Mouse (Mus musculus): ENCODE data around the gene Atp6v0e2. TPM values are rescaled to one million over a fixed set of nuclear protein-coding genes. Genes with fewer than 3 reads are reported as not detected.
"Not testable (repeated sequence)": the region's sequence is repeated elsewhere in the genome, so short reads cannot be mapped to it uniquely, and the experiment has no call there.

Atp6v0e2 gene
- polyA plus RNA-seq, 1 experiment from 2014 or later, result 25.7 TPM

- Histone ChIP-seq H3K9ac (no peak overlapping the region), H3K9me3 (replicated peaks) (no peaks in the 10 kb centered on the region), H3K36me3 (peaks cover 54% of the 10 kb centered on the region), H3K27me3 (no peaks in the 10 kb centered on the region), H3K27ac (replicated peaks) (no peak overlapping the region), H3K4me3 (replicated peaks) (no peak overlapping the region), H3K4me2 (replicated peaks) (no peak overlapping the region), H3K4me1 (peaks cover 7% of the 10 kb centered on the region; the same call in 1 of the 2 replicates)
- no peak for ATAC-seq (ENCODE audit: insufficient number of reproducible peaks, low FRiP score, low TSS enrichment, low read depth)
- WGBS, result 83% methylated on average over 7 of the region's 7 CpGs
Observed at GRCm38 (mm10) chr6:48511861-48512260, 25.6 kb upstream of the Atp6v0e2 start.

- not testable (repeated sequence) for H3K9me3 ChIP-seq (replicated peaks); ATAC-seq (ENCODE audit: insufficient number of reproducible peaks, low FRiP score, low TSS enrichment, low read depth); H3K4me3 ChIP-seq (replicated peaks); H3K9ac ChIP-seq; H3K4me1 ChIP-seq; H3K27me3 ChIP-seq; H3K4me2 ChIP-seq (replicated peaks); H3K27ac ChIP-seq (replicated peaks)
- peaks cover 33% of the 10 kb centered on the region for H3K36me3 ChIP-seq
- 97% methylated on average over 16 of the region's 16 CpGs for WGBS
Observed at GRCm38 (mm10) chr6:48524882-48525281, 12.5 kb upstream of the Atp6v0e2 start.

GRCm38 (mm10) chr6:48527901-48528300, 9.5 kb upstream of the Atp6v0e2 start:
- Histone ChIP-seq H3K9ac (no peak overlapping the region), H3K9me3 (replicated peaks) (no peaks in the 10 kb centered on the region), H3K27me3 (no peaks in the 10 kb centered on the region), H3K27ac (replicated peaks) (no peak overlapping the region), H3K4me2 (replicated peaks) (no peak overlapping the region), H3K4me3 (replicated peaks) (no peak overlapping the region), H3K36me3 (peaks cover 44% of the 10 kb centered on the region), H3K4me1 (no peaks in the 10 kb centered on the region)
- no peak for ATAC-seq (ENCODE audit: insufficient number of reproducible peaks, low FRiP score, low TSS enrichment, low read depth)
- 85% methylated on average over 9 of the region's 9 CpGs for WGBS

GRCm38 (mm10) chr6:48529261-48529660, 8.2 kb upstream of the Atp6v0e2 start:
- 72% methylated on average over 14 of the region's 14 CpGs for WGBS
- Histone ChIP-seq H3K4me2 (replicated peaks) (no peak overlapping the region), H3K36me3 (peaks cover 44% of the 10 kb centered on the region)

GRCm38 (mm10) chr6:48529871-48530440, 7.5 kb upstream of the Atp6v0e2 start:
- Histone ChIP-seq H3K27ac (replicated peaks) (no peak overlapping the region), H3K36me3 (peaks cover 44% of the 10 kb centered on the region), H3K9me3 (replicated peaks) (no peaks in the 10 kb centered on the region), H3K4me2 (replicated peaks) (no peak overlapping the region), H3K9ac (no peak overlapping the region), H3K4me1 (no peaks in the 10 kb centered on the region), H3K27me3 (no peaks in the 10 kb centered on the region), H3K4me3 (replicated peaks) (no peak overlapping the region)
- WGBS, result 83% methylated on average over 16 of the region's 16 CpGs
- no peak for ATAC-seq (ENCODE audit: insufficient number of reproducible peaks, low FRiP score, low TSS enrichment, low read depth)

More at GRCm38 (mm10) chr6:48529261-48529660, 8.2 kb upstream of the Atp6v0e2 start:
- Histone ChIP-seq H3K27me3 (no peaks in the 10 kb centered on the region), H3K9me3 (replicated peaks) (no peaks in the 10 kb centered on the region), H3K4me1 (no peaks in the 10 kb centered on the region), H3K4me3 (replicated peaks) (no peak overlapping the region), H3K9ac (no peak overlapping the region), H3K27ac (replicated peaks) (no peak overlapping the region)
- ATAC-seq (ENCODE audit: insufficient number of reproducible peaks, low FRiP score, low TSS enrichment, low read depth), result no peak

- Histone ChIP-seq H3K4me3 (replicated peaks) (no peak overlapping the region), H3K9me3 (replicated peaks) (no peaks in the 10 kb centered on the region), H3K4me1 (no peaks in the 10 kb centered on the region), H3K27ac (replicated peaks) (no peak overlapping the region), H3K9ac (no peak overlapping the region), H3K36me3 (peaks cover 41% of the 10 kb centered on the region), H3K27me3 (no peaks in the 10 kb centered on the region), H3K4me2 (replicated peaks) (no peak overlapping the region)
- no peak for ATAC-seq (ENCODE audit: insufficient number of reproducible peaks, low FRiP score, low TSS enrichment, low read depth)
- 57% methylated on average over 2 of the region's 2 CpGs for WGBS
Observed at GRCm38 (mm10) chr6:48530862-48531261, 6.6 kb upstream of the Atp6v0e2 start.

GRCm38 (mm10) chr6:48533475-48533874, 3.9 kb upstream of the Atp6v0e2 start:
- peaks cover 17% of the 10 kb centered on the region for H3K4me1 ChIP-seq
- H3K4me2 ChIP-seq (replicated peaks), result no peak overlapping the region
- no peak overlapping the region for H3K4me3 ChIP-seq (replicated peaks)
- no peak overlapping the region for H3K9ac ChIP-seq
- WGBS, result 80% methylated on average over 2 of the region's 2 CpGs
- no peaks in the 10 kb centered on the region for H3K9me3 ChIP-seq (replicated peaks)
- H3K27ac ChIP-seq (replicated peaks), result no peak overlapping the region
- H3K36me3 ChIP-seq, result peaks cover 29% of the 10 kb centered on the region
- H3K27me3 ChIP-seq, result no peaks in the 10 kb centered on the region
- no peak for ATAC-seq (ENCODE audit: insufficient number of reproducible peaks, low FRiP score, low TSS enrichment, low read depth)

GRCm38 (mm10) chr6:48534913-48535312, 2.5 kb upstream of the Atp6v0e2 start:
- H3K9ac ChIP-seq, result no peak overlapping the region
- no peak overlapping the region for H3K27ac ChIP-seq (replicated peaks)
- 83% methylated on average over 8 of the region's 8 CpGs for WGBS
- H3K36me3 ChIP-seq, result peaks cover 17% of the 10 kb centered on the region; the same call in 1 of the 2 replicates
- no peaks in the 10 kb centered on the region for H3K27me3 ChIP-seq
- H3K4me3 ChIP-seq (replicated peaks), result no peak overlapping the region
- peaks cover 17% of the 10 kb centered on the region for H3K4me1 ChIP-seq
- ATAC-seq (ENCODE audit: insufficient number of reproducible peaks, low FRiP score, low TSS enrichment, low read depth), result no peak
- H3K9me3 ChIP-seq (replicated peaks), result no peaks in the 10 kb centered on the region
- H3K4me2 ChIP-seq (replicated peaks), result no peak overlapping the region

GRCm38 (mm10) chr6:48536091-48536490, 1.3 kb upstream of the Atp6v0e2 start:
- Histone ChIP-seq H3K27me3 (no peaks in the 10 kb centered on the region), H3K27ac (replicated peaks) (no peak overlapping the region), H3K9ac (no peak overlapping the region), H3K4me3 (replicated peaks) (no peak overlapping the region), H3K4me2 (replicated peaks) (no peak overlapping the region), H3K4me1 (peaks cover 19% of the 10 kb centered on the region), H3K9me3 (replicated peaks) (no peaks in the 10 kb centered on the region), H3K36me3 (0 out of 2 replicates have a peak, but pooled peaks cover 17% of the 10 kb centered on the region)
- 67% methylated on average over 4 of the region's 4 CpGs for WGBS
- no peak for ATAC-seq (ENCODE audit: insufficient number of reproducible peaks, low FRiP score, low TSS enrichment, low read depth)

GRCm38 (mm10) chr6:48538841-48539737, 1.7 kb downstream of the Atp6v0e2 start:
- Histone ChIP-seq H3K9ac (no peak overlapping the region), H3K4me2 (replicated peaks) (no peak overlapping the region), H3K4me3 (replicated peaks) (no peak overlapping the region), H3K4me1 (peaks cover 32% of the 10 kb centered on the region), H3K27me3 (no peaks in the 10 kb centered on the region), H3K9me3 (replicated peaks) (no peaks in the 10 kb centered on the region), H3K36me3 (no peaks in the 10 kb centered on the region), H3K27ac (replicated peaks) (no peak overlapping the region)
- ATAC-seq (ENCODE audit: insufficient number of reproducible peaks, low FRiP score, low TSS enrichment, low read depth), result no peak
- WGBS, result 68% methylated on average over 5 of the region's 5 CpGs

GRCm38 (mm10) chr6:48539860-48540259, 2.4 kb downstream of the Atp6v0e2 start:
- H3K4me1 ChIP-seq, result peaks cover 32% of the 10 kb centered on the region
- no peak overlapping the region for H3K27ac ChIP-seq (replicated peaks)
- H3K4me3 ChIP-seq (replicated peaks), result no peak overlapping the region
- no peak overlapping the region for H3K9ac ChIP-seq
- no peaks in the 10 kb centered on the region for H3K9me3 ChIP-seq (replicated peaks)
- 66% methylated on average over 5 of the region's 5 CpGs for WGBS
- ATAC-seq (ENCODE audit: insufficient number of reproducible peaks, low FRiP score, low TSS enrichment, low read depth), result no peak
- no peaks in the 10 kb centered on the region for H3K27me3 ChIP-seq
- H3K4me2 ChIP-seq (replicated peaks), result no peak overlapping the region
- no peaks in the 10 kb centered on the region for H3K36me3 ChIP-seq
